In the genomic region with DNA sequence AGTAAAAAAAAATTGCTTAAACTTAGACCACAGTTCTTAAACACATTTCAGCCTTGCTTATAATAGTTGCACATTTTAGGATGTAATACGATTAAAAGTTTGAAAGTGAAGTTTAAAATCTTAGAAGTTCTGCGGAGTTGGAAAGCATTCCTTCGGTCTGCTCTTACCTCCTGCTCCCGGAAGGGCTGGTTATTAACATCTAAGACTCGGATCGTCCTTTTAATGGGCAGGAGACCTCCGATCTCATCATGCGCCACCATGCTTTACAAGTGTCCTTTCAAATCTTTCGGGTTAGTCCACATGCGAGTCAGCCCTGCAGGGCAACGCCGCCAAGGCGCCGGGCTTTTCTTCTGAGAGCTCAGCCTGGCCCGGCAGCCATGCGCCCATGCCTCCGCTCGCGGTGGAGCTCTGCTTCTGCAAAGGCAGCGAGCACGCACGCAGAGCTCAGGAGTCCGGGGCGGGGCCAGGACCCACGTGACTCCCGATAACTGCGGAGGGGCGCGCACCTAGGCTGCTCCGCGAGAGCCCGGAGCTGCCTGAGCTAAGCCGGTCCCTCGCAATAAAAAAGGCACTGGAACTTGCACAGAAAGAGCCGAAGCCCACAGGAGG, we compare ENCODE assay signal across 8 mouse cellular contexts. TPM values are rescaled to one million over a fixed set of nuclear protein-coding genes. Genes with fewer than 3 reads are reported as not detected.
DNase-seq lines count a peak whose midpoint lies in the region; ATAC-seq lines count a peak whose summit lies in the region.

No protein-coding gene starts in this region.

- H3K27me3 ChIP-seq in intestine, embryonic 14.5 days (replicated peaks; ENCODE audit: control insufficient read depth, insufficient read depth, low read length), result no peaks in the 10 kb centered on the region

- peak; percentile 97 for ATAC-seq in intestine, embryonic 14.5 days (replicated peaks; ENCODE audit: low FRiP score, low TSS enrichment, low read depth)
- peak; percentile 95 for ATAC-seq in megakaryocyte-erythroid progenitor cell, adult 5-6 weeks (replicated peaks; ENCODE audit: low FRiP score, low TSS enrichment, poor library complexity, severe bottlenecking)

- H3K4me3 ChIP-seq in intestine, embryonic 14.5 days (ENCODE audit: low read depth, low read length), result peak overlapping the region; percentile 74

- peak overlapping the region; percentile 61 for H3K4me2 ChIP-seq in intestine, embryonic 14.5 days (ENCODE audit: low read length)

- peak; percentile 97 for DNase-seq in adrenal gland, adult 2 months
- DNase-seq in embryo, embryonic 11 days, result peak; percentile 96
- DNase-seq in gastrocnemius, postnatal 25 days, result peak; percentile 89
- peak; percentile 94 for DNase-seq in intestine, embryonic 14.5 days (ENCODE audit: low spot score)
- DNase-seq in left cerebral cortex, postnatal 14 days (ENCODE audit: low spot score in 2 of 2), result peak; percentile 76 to 88
- DNase-seq in right cerebral cortex, postnatal 14 days, result peak; percentile 85
- DNase-seq in urinary bladder, postnatal 25 days (ENCODE audit: low spot score), result peak; percentile 90

- peak overlapping the region; percentile 76 for H3K9ac ChIP-seq in intestine, embryonic 14.5 days (ENCODE audit: low read length)

- peak overlapping the region; percentile 78 for H3K27ac ChIP-seq in intestine, embryonic 14.5 days (ENCODE audit: low read depth)

- no peaks in the 10 kb centered on the region for H3K9me3 ChIP-seq in intestine, embryonic 14.5 days (ENCODE audit: control insufficient read depth, low read length)

- WGBS in intestine, embryonic 14.5 days, result under 1% methylated on average over 35 of the region's 35 CpGs

- intact Hi-C loops in left cerebral cortex, postnatal 14 days (cut with DNase I), result no loop called here

- H3K4me1 ChIP-seq in intestine, embryonic 14.5 days (replicated peaks; ENCODE audit: control insufficient read depth, insufficient read depth, low read length), result peaks cover 4% of the 10 kb centered on the region; the same call in 1 of the 2 replicates

- peaks cover 10% of the 10 kb centered on the region for H3K36me3 ChIP-seq in intestine, embryonic 14.5 days (ENCODE audit: control insufficient read depth, insufficient read depth, low read length)

RNA-seq across cellular contexts. Expression of a gene that starts 24.8 kb away (rescaled TPM):
- 100 to 1,000 TPM; 184 to 198 TPM for total RNA-seq in adrenal gland, adult 2 months (2021)
- 9.7 and 15.9 TPM in 2 replicates for polyA plus RNA-seq in adrenal gland, adult 2 months (2012; rRNA removed)
- total RNA-seq in gastrocnemius, postnatal 25 days (2021), result 10 to 100 TPM; 38.7 to 43.5 TPM
- 83.5 and 86.4 TPM in 2 replicates for polyA plus RNA-seq in intestine, embryonic 14.5 days (2014; fragmentation: Nextera tagmentation; extraction: Ambion mirVana)
- total RNA-seq in left cerebral cortex, postnatal 14 days (2021), result 10 to 100 TPM; 32.2 to 41.1 TPM
- 112 and 118 TPM in 2 replicates for total RNA-seq in megakaryocyte-erythroid progenitor cell, adult 5-6 weeks (2014; fragmentation: Nextera tagmentation)
- total RNA-seq in megakaryocyte-erythroid progenitor cell, adult 5-6 weeks (2017), result 315 and 336 TPM in 2 replicates

RNA-seq across cellular contexts. Expression of a gene that starts 24.8 kb away (rescaled TPM):
- not detected for total RNA-seq in adrenal gland, adult 2 months (2021)
- polyA plus RNA-seq in adrenal gland, adult 2 months (2012; rRNA removed), result not detected in 2 replicates
- not detected for total RNA-seq in gastrocnemius, postnatal 25 days (2021)
- 6.7 and 9.2 TPM in 2 replicates for polyA plus RNA-seq in intestine, embryonic 14.5 days (2014; fragmentation: Nextera tagmentation; extraction: Ambion mirVana)
- not detected for total RNA-seq in left cerebral cortex, postnatal 14 days (2021)
- total RNA-seq in megakaryocyte-erythroid progenitor cell, adult 5-6 weeks (2014; fragmentation: Nextera tagmentation), result 0.52 TPM in 1 of 2 replicates, not detected in the other
- not detected in 2 replicates for total RNA-seq in megakaryocyte-erythroid progenitor cell, adult 5-6 weeks (2017)

RNA-seq across cellular contexts. Expression of a gene that starts 39.3 kb away (rescaled TPM):
- total RNA-seq in adrenal gland, adult 2 months (2021), result not detected
- not detected in 2 replicates for polyA plus RNA-seq in adrenal gland, adult 2 months (2012; rRNA removed)
- not detected for total RNA-seq in gastrocnemius, postnatal 25 days (2021)
- not detected in 2 replicates for polyA plus RNA-seq in intestine, embryonic 14.5 days (2014; fragmentation: Nextera tagmentation; extraction: Ambion mirVana)
- total RNA-seq in left cerebral cortex, postnatal 14 days (2021), result not detected
- not detected in 2 replicates for total RNA-seq in megakaryocyte-erythroid progenitor cell, adult 5-6 weeks (2014; fragmentation: Nextera tagmentation)
- not detected in 2 replicates for total RNA-seq in megakaryocyte-erythroid progenitor cell, adult 5-6 weeks (2017)

RNA-seq across cellular contexts. Expression of a gene that starts 51.9 kb away (rescaled TPM):
- total RNA-seq in adrenal gland, adult 2 months (2021), result not detected
- not detected in 2 replicates for polyA plus RNA-seq in adrenal gland, adult 2 months (2012; rRNA removed)
- total RNA-seq in gastrocnemius, postnatal 25 days (2021), result not detected
- polyA plus RNA-seq in intestine, embryonic 14.5 days (2014; fragmentation: Nextera tagmentation; extraction: Ambion mirVana), result 0.12 TPM in 1 of 2 replicates, not detected in the other
- not detected for total RNA-seq in left cerebral cortex, postnatal 14 days (2021)
- total RNA-seq in megakaryocyte-erythroid progenitor cell, adult 5-6 weeks (2014; fragmentation: Nextera tagmentation), result not detected in 2 replicates
- total RNA-seq in megakaryocyte-erythroid progenitor cell, adult 5-6 weeks (2017), result not detected in 2 replicates

RNA-seq across cellular contexts. Expression of a gene that starts 55.7 kb away (rescaled TPM):
- total RNA-seq in adrenal gland, adult 2 months (2021), result not detected
- not detected in 2 replicates for polyA plus RNA-seq in adrenal gland, adult 2 months (2012; rRNA removed)
- not detected for total RNA-seq in gastrocnemius, postnatal 25 days (2021)
- not detected in 2 replicates for polyA plus RNA-seq in intestine, embryonic 14.5 days (2014; fragmentation: Nextera tagmentation; extraction: Ambion mirVana)
- not detected for total RNA-seq in left cerebral cortex, postnatal 14 days (2021)
- total RNA-seq in megakaryocyte-erythroid progenitor cell, adult 5-6 weeks (2014; fragmentation: Nextera tagmentation), result not detected in 2 replicates
- total RNA-seq in megakaryocyte-erythroid progenitor cell, adult 5-6 weeks (2017), result not detected in 2 replicates

Comparison
In these comparisons a context has a peak if more than half of its experiments do, and no peak if none do; other contexts are left out.
1. Peak in every context shown above with its lines: DNase-seq, ATAC-seq, H3K4me3 ChIP-seq and H3K27ac ChIP-seq.